Mouse (Mus musculus): ENCODE data around the gene Adam15. TPM values are rescaled to one million over a fixed set of nuclear protein-coding genes. Genes with fewer than 3 reads are reported as not detected.

Gene Adam15
- total RNA-seq, 2 experiments from 2014 or later: 35.8 to 49.8 TPM

- no peak for ATAC-seq (replicated peaks; ENCODE audit: poor library complexity)
Measured at GRCm38 (mm10) chr3:89327371-89327870, 22.4 kb downstream of the Adam15 start.

GRCm38 (mm10) chr3:89325882-89326281 lies 23.9 kb downstream of the Adam15 start:
- ATAC-seq (replicated peaks; ENCODE audit: poor library complexity): 0 out of 2 replicates have a peak, but pooled peaks have one; percentile 32

GRCm38 (mm10) chr3:89322514-89323165 lies 27.2 kb downstream of the Adam15 start, which contains the start of gene Efna3:
Efna3 (minus strand) TSS chr3:89322965.
- peak; percentile 52 for ATAC-seq (replicated peaks; ENCODE audit: poor library complexity)

- no peak for ATAC-seq (replicated peaks; ENCODE audit: poor library complexity)
Measured at GRCm38 (mm10) chr3:89322131-89322500, 27.7 kb downstream of the Adam15 start.

- no peak for ATAC-seq (replicated peaks; ENCODE audit: poor library complexity)
Measured at GRCm38 (mm10) chr3:89321183-89322130, 28.3 kb downstream of the Adam15 start.

- ATAC-seq (replicated peaks; ENCODE audit: poor library complexity): no peak
Measured at GRCm38 (mm10) chr3:89320581-89321182, 29.1 kb downstream of the Adam15 start.

GRCm38 (mm10) chr3:89319591-89320350 lies 30.0 kb downstream of the Adam15 start:
- no peak for ATAC-seq (replicated peaks; ENCODE audit: poor library complexity)

GRCm38 (mm10) chr3:89318971-89319590 lies 30.7 kb downstream of the Adam15 start:
- no peak for ATAC-seq (replicated peaks; ENCODE audit: poor library complexity)

GRCm38 (mm10) chr3:89318316-89318715 lies 31.5 kb downstream of the Adam15 start:
- ATAC-seq (replicated peaks; ENCODE audit: poor library complexity): no peak

GRCm38 (mm10) chr3:89317246-89317645 lies 32.5 kb downstream of the Adam15 start:
- ATAC-seq (replicated peaks; ENCODE audit: poor library complexity): no peak

GRCm38 (mm10) chr3:89316833-89317232 lies 33.0 kb downstream of the Adam15 start:
- peak; percentile 87 for ATAC-seq (replicated peaks; ENCODE audit: poor library complexity)

- no peak for ATAC-seq (replicated peaks; ENCODE audit: poor library complexity)
Measured at GRCm38 (mm10) chr3:89315930-89316831, 33.6 kb downstream of the Adam15 start.

GRCm38 (mm10) chr3:89315195-89315929 lies 34.4 kb downstream of the Adam15 start:
- peak; percentile 59 for ATAC-seq (replicated peaks; ENCODE audit: poor library complexity)

GRCm38 (mm10) chr3:89314791-89315190 lies 35.0 kb downstream of the Adam15 start:
- ATAC-seq (replicated peaks; ENCODE audit: poor library complexity): no peak

GRCm38 (mm10) chr3:89314340-89314739 lies 35.5 kb downstream of the Adam15 start:
- no peak for ATAC-seq (replicated peaks; ENCODE audit: poor library complexity)

- peak; percentile 94 for ATAC-seq (replicated peaks; ENCODE audit: poor library complexity)
Measured at GRCm38 (mm10) chr3:89308089-89308488, 41.7 kb downstream of the Adam15 start.

- ATAC-seq (replicated peaks; ENCODE audit: poor library complexity): no peak
Measured at GRCm38 (mm10) chr3:89305551-89306325, 44.1 kb downstream of the Adam15 start.

GRCm38 (mm10) chr3:89305105-89305504 lies 44.7 kb downstream of the Adam15 start:
- ATAC-seq (replicated peaks; ENCODE audit: poor library complexity): no peak
